Mouse (Mus musculus) ES-E14 (cell line): ENCODE data around the gene Tgfbr3. TPM values are rescaled to one million over a fixed set of nuclear protein-coding genes. Genes with fewer than 3 reads are reported as not detected.

Source experiments
- DNase-seq: peaks from one replicate; pipeline ENCODE4 v3.0.0-alpha.2; 2013; ENCODE audit warnings: low read depth, low spot score
- H3K27ac ChIP-seq: 2 replicates; pipeline ENCODE4 v1.5.1; 2012; ENCODE audit warnings: low read depth, mild to moderate bottlenecking, low read length, moderate library complexity, mixed read lengths; ENCODE audit not compliant: poor library complexity, insufficient read depth, severe bottlenecking
- H3K36me3 ChIP-seq: 2 replicates; pipeline ENCODE4 v1.6.1; 2012; ENCODE audit warnings: mild to moderate bottlenecking, low read length, moderate library complexity, mixed read lengths; ENCODE audit not compliant: control insufficient read depth, poor library complexity, insufficient read depth, severe bottlenecking
- H3K4me1 ChIP-seq, 2 experiments: fragments of 150-350 bp in 1 of 2; sonication (generic) in 1 of 2; 2 replicates each; pipeline ENCODE4 v1.6.1; 2012; ENCODE audit warnings: low read length in 2 of 2, mild to moderate bottlenecking in 1 of 2, mixed read lengths in 1 of 2; ENCODE audit not compliant: control insufficient read depth in 2 of 2, insufficient read depth in 2 of 2, poor library complexity in 1 of 2
- H3K4me3 ChIP-seq, 2 experiments: fragments of 150-350 bp in 1 of 2; sonication (generic) in 1 of 2; 2 replicates each; pipeline ENCODE4 v1.5.1; 2012; ENCODE audit warnings: low read length in 2 of 2, low read depth in 1 of 2, mild to moderate bottlenecking in 1 of 2, mixed read lengths in 1 of 2; ENCODE audit not compliant: insufficient read depth in 1 of 2, poor library complexity in 1 of 2, severe bottlenecking in 1 of 2
- H3K9ac ChIP-seq: 2 replicates; pipeline ENCODE4 v1.6.1; 2012; ENCODE audit warnings: low read depth, mild to moderate bottlenecking, low read length, mixed read lengths; ENCODE audit not compliant: poor library complexity, insufficient read depth, severe bottlenecking
- H3K9me3 ChIP-seq: fragments of 150-350 bp; sonication (generic); 2 replicates; pipeline ENCODE4 v1.6.1; 2012; ENCODE audit warnings: low read depth, mild to moderate bottlenecking, low read length; ENCODE audit not compliant: control insufficient read depth, insufficient read depth
- CHD2 ChIP-seq: IDR thresholded peaks from 2 replicates; pipeline ENCODE4 v1.6.1; 2014; ENCODE audit warnings: mild to moderate bottlenecking, low read depth, low read length, inconsistent platforms
- HCFC1 ChIP-seq: IDR thresholded peaks from 2 replicates; pipeline ENCODE4 v1.6.1; 2012; ENCODE audit warnings: low read length, inconsistent platforms, borderline replicate concordance; ENCODE audit not compliant: insufficient read depth
- MAFK ChIP-seq: IDR thresholded peaks from 2 replicates; pipeline ENCODE4 v1.6.1; 2014; ENCODE audit warnings: mild to moderate bottlenecking, low read depth, low read length, inconsistent platforms; ENCODE audit not compliant: insufficient read depth
- ZC3H11A ChIP-seq: IDR thresholded peaks from 2 replicates; pipeline ENCODE4 v1.6.1; 2012; ENCODE audit warnings: low read depth, mild to moderate bottlenecking, inconsistent platforms, low read length, borderline replicate concordance
- ZNF384 ChIP-seq: IDR thresholded peaks from 2 replicates; pipeline ENCODE4 v1.6.1; 2012; ENCODE audit warnings: low read depth, low read length, inconsistent platforms
- in situ Hi-C, 2 experiments: fragments of 600-800 bp; cut with MboI; formaldehyde crosslinking; loops; one replicate each; pipeline ENCODE4 v1.15.1; 2025; ENCODE audit warnings: low sequenced_read_pairs in 2 of 2, inconsistent platforms in 1 of 2; ENCODE audit not compliant: unreplicated experiment in 2 of 2
- total RNA-seq: library from RNA; depleted of rRNA; stranded (reverse); fragments of 300-350 nt; gene quantifications from 2 replicates; pipeline ENCODE4 v1.2.3, GENCODE M21; 2012

Tgfbr3 gene
- total RNA-seq, 1 experiment, result 3.1 TPM

GRCm38 (mm10) chr5:107193160-107193559 lies 96.3 kb downstream of the Tgfbr3 start:
- Histone ChIP-seq H3K27ac (no peak overlapping the region), H3K9ac (no peak overlapping the region), H3K9me3 (no peaks in the 10 kb centered on the region), H3K36me3 (no peaks in the 10 kb centered on the region), H3K4me1 (no peaks in the 10 kb centered on the region), H3K4me3 (no peak overlapping the region)
- no peak for DNase-seq
- no peak for TF ChIP-seq ZC3H11A
- no peak for TF ChIP-seq ZNF384
- no peak for TF ChIP-seq CHD2
- TF ChIP-seq HCFC1, result no peak
- no peak for TF ChIP-seq MAFK
- in situ Hi-C loops, result no loop called here

DNA sequence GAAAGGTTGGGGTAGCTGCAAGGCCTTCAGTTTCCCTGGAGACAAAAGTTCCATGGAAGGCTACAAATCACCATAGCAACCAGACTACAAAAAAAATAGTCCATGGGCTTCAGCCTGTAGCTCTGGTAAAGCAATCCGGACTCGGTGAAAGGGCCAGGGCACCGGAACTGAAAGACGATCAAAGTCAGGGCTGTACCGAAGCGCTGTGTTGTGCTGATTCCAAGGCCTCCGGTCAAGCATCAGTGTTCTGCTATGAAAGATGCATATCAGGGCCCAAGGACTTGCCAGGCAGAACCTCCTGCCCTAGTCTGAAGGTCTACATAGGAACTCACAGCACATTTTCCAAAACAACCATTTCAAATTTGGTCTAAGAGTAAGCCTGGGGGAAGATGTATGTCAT lies 97.1 kb downstream of the Tgfbr3 start:
- H3K4me3 ChIP-seq, result no peak overlapping the region
- no peaks in the 10 kb centered on the region for H3K4me1 ChIP-seq
- no peaks in the 10 kb centered on the region for H3K36me3 ChIP-seq
- TF ChIP-seq MAFK (no peak), ZC3H11A (no peak), ZNF384 (no peak), CHD2 (no peak), HCFC1 (no peak)
- in situ Hi-C loops, result no loop called here
- H3K9me3 ChIP-seq, result no peaks in the 10 kb centered on the region
- no peak overlapping the region for H3K27ac ChIP-seq
- no peak overlapping the region for H3K9ac ChIP-seq
- no peak for DNase-seq

- in situ Hi-C loops, result no loop called here
- no peak for DNase-seq
Observed at GRCm38 (mm10) chr5:107188551-107188950, 100.9 kb downstream of the Tgfbr3 start.

DNA sequence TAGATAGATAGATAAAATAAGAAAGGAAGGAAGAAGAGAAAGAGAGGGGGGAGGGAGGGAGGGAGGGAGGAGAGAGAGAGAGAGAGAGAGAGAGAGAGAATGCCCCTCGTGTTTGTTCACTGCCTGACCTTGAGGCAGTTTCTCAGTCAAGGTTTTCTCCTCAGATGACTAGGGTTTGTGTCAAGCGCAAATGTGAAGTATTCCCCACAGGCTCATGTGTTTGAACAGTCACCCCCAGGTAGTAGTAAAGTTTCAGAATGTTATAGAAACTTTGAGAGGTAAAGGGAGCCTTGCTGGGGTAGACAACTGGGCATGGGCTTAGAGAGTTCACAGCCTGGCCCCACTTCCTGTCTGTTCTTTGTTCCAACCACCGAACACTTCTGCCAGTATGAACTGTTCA lies 103.2 kb downstream of the Tgfbr3 start:
- no peak overlapping the region for H3K4me3 ChIP-seq
- in situ Hi-C loops, result no loop called here
- no peak for DNase-seq
- no peaks in the 10 kb centered on the region for H3K36me3 ChIP-seq
- H3K27ac ChIP-seq, result no peak overlapping the region
- TF ChIP-seq ZC3H11A, result no peak
- H3K9me3 ChIP-seq, result no peaks in the 10 kb centered on the region
- H3K4me1 ChIP-seq, result no peaks in the 10 kb centered on the region
- no peak overlapping the region for H3K9ac ChIP-seq

More at GRCm38 (mm10) chr5:107188551-107188950, 100.9 kb downstream of the Tgfbr3 start:
- no peak overlapping the region for H3K9ac ChIP-seq
- no peaks in the 10 kb centered on the region for H3K9me3 ChIP-seq
- TF ChIP-seq ZNF384, result no peak
- no peak for TF ChIP-seq ZC3H11A
- no peak for TF ChIP-seq CHD2
- TF ChIP-seq MAFK, result no peak
- TF ChIP-seq HCFC1, result no peak
- H3K27ac ChIP-seq, result no peak overlapping the region
- no peaks in the 10 kb centered on the region for H3K4me1 ChIP-seq
- no peak overlapping the region for H3K4me3 ChIP-seq
- H3K36me3 ChIP-seq, result no peaks in the 10 kb centered on the region

- TF ChIP-seq ZNF384 (no peak), MAFK (no peak), HCFC1 (no peak), CHD2 (no peak)
- Histone ChIP-seq H3K9me3 (no peaks in the 10 kb centered on the region), H3K4me1 (no peaks in the 10 kb centered on the region), H3K9ac (no peak overlapping the region), H3K27ac (no peak overlapping the region), H3K4me3 (no peak overlapping the region), H3K36me3 (no peaks in the 10 kb centered on the region)
- in situ Hi-C loops, result no loop called here
- DNase-seq, result no peak
Observed at GRCm38 (mm10) chr5:107184158-107184883, 105.1 kb downstream of the Tgfbr3 start.
